Mouse (Mus musculus) thymus, adult 2 months (tissue): ENCODE measurements around the gene Boll. TPM values are rescaled to one million over a fixed set of nuclear protein-coding genes. Genes with fewer than 3 reads are reported as not detected.

Experiments used
- DNase-seq: peaks from one replicate; pipeline ENCODE4 v3.0.0; 2021
- H3K27ac ChIP-seq: fragments of 200-500 bp; 2 replicates; pipeline ENCODE4 v1.5.1; 2012; ENCODE audit warnings: low read length, control low read depth; ENCODE audit not compliant: control insufficient read depth, insufficient read depth
- H3K27me3 ChIP-seq: fragments of 200-500 bp; 2 replicates; pipeline ENCODE4 v1.6.1; 2012; ENCODE audit warnings: mild to moderate bottlenecking, low read length, moderate library complexity, mixed read lengths; ENCODE audit not compliant: control insufficient read depth, insufficient read depth
- H3K36me3 ChIP-seq: fragments of 200-500 bp; 2 replicates; pipeline ENCODE4 v1.6.1; 2012; ENCODE audit warnings: mild to moderate bottlenecking, low read length, moderate library complexity; ENCODE audit not compliant: control insufficient read depth, insufficient read depth
- H3K4me1 ChIP-seq: fragments of 200-500 bp; replicated peaks from 2 replicates; pipeline ENCODE4 v1.6.1; 2012; ENCODE audit warnings: low read length; ENCODE audit not compliant: control insufficient read depth, insufficient read depth
- H3K4me3 ChIP-seq: fragments of 200-500 bp; 2 replicates; pipeline ENCODE4 v1.5.1; 2012; ENCODE audit warnings: mild to moderate bottlenecking, low read length, control low read depth, moderate library complexity; ENCODE audit not compliant: control insufficient read depth, insufficient read depth
- CTCF ChIP-seq: fragments of 200-500 bp; IDR thresholded peaks from 2 replicates; pipeline ENCODE4 v1.5.1; 2012; ENCODE audit warnings: mild to moderate bottlenecking, control low read depth, low read length, moderate library complexity, borderline replicate concordance; ENCODE audit not compliant: control insufficient read depth, poor library complexity, insufficient read depth; ENCODE audit errors: extremely low read depth
- POLR2A ChIP-seq: fragments of 200-500 bp; IDR thresholded peaks from 2 replicates; pipeline ENCODE4 v1.6.1; 2012; ENCODE audit warnings: mild to moderate bottlenecking, low read length, control low read depth, moderate library complexity; ENCODE audit not compliant: control insufficient read depth, poor library complexity, insufficient read depth; ENCODE audit errors: extremely low read depth
- WGBS: fragments of 180-500 bp; shearing (Covaris S2); methylation state at CpG from one replicate; pipeline ENCODE4 v1.1.7; 2018; 5-methylcytosine and 5-hydroxymethylcytosine counted together
- polyA plus RNA-seq: library from polyadenylated mRNA; depleted of rRNA; stranded (reverse); fragments of >200 nt; gene quantifications from 2 replicates; pipeline ENCODE4 v1.2.3, GENCODE M21; 2012

Gene Boll
- polyA plus RNA-seq, 1 experiment = 1.3 TPM

- 93% methylated on average over 7 of the region's 7 CpGs for WGBS
- Histone ChIP-seq H3K4me1 (0 out of 2 replicates have a peak, but pooled peaks cover 2% of the 10 kb centered on the region), H3K27me3 (peaks cover 6% of the 10 kb centered on the region; the same call in 1 of the 2 replicates), H3K36me3 (no peaks in the 10 kb centered on the region), H3K27ac (no peak overlapping the region), H3K4me3 (no peak overlapping the region)
- no peak for DNase-seq
- TF ChIP-seq POLR2A (no peak), CTCF (no peak)
Observed at GRCm38 (mm10) chr1:55223026-55223425, 140.2 kb downstream of the Boll start.

- Histone ChIP-seq H3K4me3 (no peak overlapping the region), H3K27me3 (peaks cover 6% of the 10 kb centered on the region; the same call in 1 of the 2 replicates), H3K27ac (no peak overlapping the region), H3K36me3 (no peaks in the 10 kb centered on the region), H3K4me1 (no peaks in the 10 kb centered on the region)
- WGBS = 78% methylated on average over 4 of the region's 4 CpGs
- no peak for DNase-seq
- no peak for TF ChIP-seq POLR2A
- no peak for TF ChIP-seq CTCF
Observed at GRCm38 (mm10) chr1:55221352-55221751, 141.9 kb downstream of the Boll start.

GRCm38 (mm10) chr1:55217191-55217590 lies 146.1 kb downstream of the Boll start:
- no peak for DNase-seq
- Histone ChIP-seq H3K27me3 (no peaks in the 10 kb centered on the region), H3K4me1 (peaks cover 6% of the 10 kb centered on the region), H3K36me3 (no peaks in the 10 kb centered on the region), H3K4me3 (no peak overlapping the region), H3K27ac (no peak overlapping the region)
- WGBS = 55% methylated on average over 2 of the region's 2 CpGs
- TF ChIP-seq POLR2A = no peak

GRCm38 (mm10) chr1:55215185-55215813 lies 148.0 kb downstream of the Boll start:
- peak; percentile 53 for DNase-seq
- 0 out of 2 replicates have a peak, but pooled peaks have one; percentile 31 for TF ChIP-seq POLR2A
- TF ChIP-seq CTCF = no peak
- WGBS = 24% methylated on average over 11 of the region's 11 CpGs
- no peaks in the 10 kb centered on the region for H3K36me3 ChIP-seq
- no peak overlapping the region for H3K4me3 ChIP-seq
- H3K27me3 ChIP-seq = no peaks in the 10 kb centered on the region
- H3K27ac ChIP-seq = peak overlapping the region; percentile 76
- H3K4me1 ChIP-seq = peaks cover 15% of the 10 kb centered on the region

- H3K4me1 ChIP-seq = peaks cover 23% of the 10 kb centered on the region
- DNase-seq = no peak
- TF ChIP-seq CTCF = no peak
- TF ChIP-seq POLR2A = no peak
- H3K27ac ChIP-seq = no peak overlapping the region
- H3K36me3 ChIP-seq = no peaks in the 10 kb centered on the region
- no peak overlapping the region for H3K4me3 ChIP-seq
- H3K27me3 ChIP-seq = no peaks in the 10 kb centered on the region
- 95% methylated on average over 6 of the region's 6 CpGs for WGBS
Observed at GRCm38 (mm10) chr1:55213936-55214335, 149.3 kb downstream of the Boll start.

- Histone ChIP-seq H3K4me3 (no peak overlapping the region), H3K27me3 (no peaks in the 10 kb centered on the region), H3K4me1 (peaks cover 25% of the 10 kb centered on the region), H3K27ac (no peak overlapping the region), H3K36me3 (no peaks in the 10 kb centered on the region)
- WGBS = 86% methylated on average over 6 of the region's 6 CpGs
- TF ChIP-seq CTCF (no peak), POLR2A (no peak)
- DNase-seq = no peak
Observed at GRCm38 (mm10) chr1:55213475-55213874, 149.8 kb downstream of the Boll start.

GRCm38 (mm10) chr1:55212771-55213170 lies 150.5 kb downstream of the Boll start:
- H3K4me1 ChIP-seq = peaks cover 28% of the 10 kb centered on the region
- WGBS = 94% methylated on average over 4 of the region's 4 CpGs

More at GRCm38 (mm10) chr1:55212771-55213170, 150.5 kb downstream of the Boll start:
- no peak for DNase-seq
- Histone ChIP-seq H3K27me3 (no peaks in the 10 kb centered on the region), H3K27ac (no peak overlapping the region), H3K4me3 (no peak overlapping the region), H3K36me3 (no peaks in the 10 kb centered on the region)
- no peak for TF ChIP-seq CTCF
- no peak for TF ChIP-seq POLR2A
